Mouse (Mus musculus): ENCODE data around the gene Ccdc134. TPM values are rescaled to one million over a fixed set of nuclear protein-coding genes. Genes with fewer than 3 reads are reported as not detected.
A peak's percentile ranks its signal among the peaks of the same experiment; 100 is the strongest.

Gene Ccdc134
- polyA plus RNA-seq, 1 experiment from 2014 or later = 17.2 TPM

DNA sequence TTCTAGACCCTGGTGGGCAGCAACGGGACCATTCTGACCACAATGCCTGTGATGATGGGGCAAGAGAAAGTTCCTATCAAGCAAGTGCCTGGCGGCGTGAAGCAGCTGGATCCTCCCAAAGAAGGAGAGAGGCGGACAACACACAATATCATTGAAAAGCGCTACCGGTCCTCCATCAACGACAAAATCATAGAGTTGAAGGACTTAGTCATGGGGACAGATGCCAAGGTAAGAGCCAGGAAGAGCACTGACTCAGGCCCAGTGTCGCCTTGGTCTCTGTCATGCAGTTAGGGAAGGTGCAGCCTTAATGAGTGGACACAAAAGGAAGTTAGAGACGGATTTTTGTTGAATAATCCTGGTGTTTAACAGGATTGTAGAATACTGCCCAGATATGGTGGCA is 47.4 kb downstream of the Ccdc134 start:
- WGBS = 97% methylated on average over 9 of the region's 9 CpGs
- H3K36me3 ChIP-seq (ENCODE audit: control insufficient read depth, insufficient read depth, low read length) = peaks cover 58% of the 10 kb centered on the region
- ATAC-seq (ENCODE audit: insufficient read depth, low FRiP score) = no peak

DNA sequence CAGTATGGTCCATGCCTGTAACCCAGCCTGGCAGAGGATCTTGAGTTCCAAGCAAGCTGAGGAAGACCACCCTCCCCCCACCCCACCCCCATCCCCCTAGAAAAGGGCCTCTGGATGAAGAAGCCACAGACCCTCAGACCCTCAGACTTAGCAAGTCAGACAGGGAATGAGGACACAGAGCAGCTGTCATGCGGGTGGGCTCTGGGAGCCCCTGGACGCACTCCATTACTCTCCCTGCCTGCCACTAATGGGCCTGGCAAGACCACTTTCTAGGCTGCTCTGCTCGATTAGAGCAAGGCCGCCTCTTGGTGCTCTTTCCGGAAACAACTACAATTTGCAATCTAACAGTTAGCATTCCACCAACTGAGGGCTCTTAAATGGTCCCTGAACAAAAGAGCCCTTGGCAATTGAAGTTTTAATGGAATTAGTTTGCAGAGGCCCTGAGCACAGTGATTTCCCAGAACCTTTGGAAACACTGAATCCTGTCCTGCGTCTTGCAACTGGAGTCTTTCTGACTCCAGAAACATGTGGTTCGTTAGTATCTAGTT is 50.1 kb downstream of the Ccdc134 start:
- Histone ChIP-seq H3K4me1 (ENCODE audit: control insufficient read depth, insufficient read depth, low read length) (no peaks in the 10 kb centered on the region), H3K4me2 (ENCODE audit: low read depth, low read length) (no peak overlapping the region), H3K36me3 (ENCODE audit: control insufficient read depth, insufficient read depth, low read length) (peaks cover 77% of the 10 kb centered on the region), H3K27me3 (ENCODE audit: control insufficient read depth, insufficient read depth, low read length) (no peaks in the 10 kb centered on the region), H3K4me3 (replicated peaks; ENCODE audit: low read length) (no peak overlapping the region), H3K27ac (ENCODE audit: low read length) (no peak overlapping the region), H3K9ac (ENCODE audit: low read length) (no peak overlapping the region), H3K9me3 (replicated peaks; ENCODE audit: control insufficient read depth, low read length) (peaks cover 7% of the 10 kb centered on the region; the same call in 1 of the 2 replicates)
- WGBS = 83% methylated on average over 7 of the region's 7 CpGs
- no peak for ATAC-seq (ENCODE audit: insufficient read depth, low FRiP score)

More for the DNA sequence above, 47.4 kb downstream of the Ccdc134 start:
- no peak overlapping the region for H3K4me3 ChIP-seq (replicated peaks; ENCODE audit: low read length)
- H3K4me1 ChIP-seq (ENCODE audit: control insufficient read depth, insufficient read depth, low read length) = no peaks in the 10 kb centered on the region
- H3K9me3 ChIP-seq (replicated peaks; ENCODE audit: control insufficient read depth, low read length) = no peaks in the 10 kb centered on the region
- H3K27me3 ChIP-seq (ENCODE audit: control insufficient read depth, insufficient read depth, low read length) = no peaks in the 10 kb centered on the region
- H3K9ac ChIP-seq (ENCODE audit: low read length) = no peak overlapping the region
- no peak overlapping the region for H3K4me2 ChIP-seq (ENCODE audit: low read depth, low read length)
- H3K27ac ChIP-seq (ENCODE audit: low read length) = no peak overlapping the region

DNA sequence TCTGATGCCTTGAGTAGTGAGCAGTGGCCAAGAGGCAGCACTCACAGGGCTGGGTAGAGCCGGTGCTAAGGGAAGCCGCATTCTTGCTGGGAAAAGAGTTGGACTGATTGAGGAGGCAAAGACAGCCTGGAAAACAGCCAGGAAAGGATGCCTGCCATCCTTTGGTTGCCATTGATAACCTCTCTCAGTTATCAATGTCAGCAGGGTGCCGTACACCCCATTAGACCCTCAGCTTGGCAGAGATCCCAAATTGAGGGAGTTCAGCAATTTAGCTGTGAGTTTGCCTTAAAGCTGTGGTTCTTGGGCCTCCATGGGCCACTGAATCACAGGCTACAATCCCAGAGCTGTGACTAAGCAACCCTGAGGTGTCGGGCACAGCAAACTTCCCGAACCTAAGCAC is 53.4 kb downstream of the Ccdc134 start:
- no peaks in the 10 kb centered on the region for H3K4me1 ChIP-seq (ENCODE audit: control insufficient read depth, insufficient read depth, low read length)
- WGBS = 88% methylated on average over 5 of the region's 5 CpGs
- H3K27me3 ChIP-seq (ENCODE audit: control insufficient read depth, insufficient read depth, low read length) = no peaks in the 10 kb centered on the region
- no peak for ATAC-seq (ENCODE audit: insufficient read depth, low FRiP score)
- no peak overlapping the region for H3K9ac ChIP-seq (ENCODE audit: low read length)
- no peak overlapping the region for H3K27ac ChIP-seq (ENCODE audit: low read length)
- H3K4me2 ChIP-seq (ENCODE audit: low read depth, low read length) = no peak overlapping the region
- peaks cover 7% of the 10 kb centered on the region; the same call in 1 of the 2 replicates for H3K9me3 ChIP-seq (replicated peaks; ENCODE audit: control insufficient read depth, low read length)
- peaks cover 69% of the 10 kb centered on the region for H3K36me3 ChIP-seq (ENCODE audit: control insufficient read depth, insufficient read depth, low read length)
- H3K4me3 ChIP-seq (replicated peaks; ENCODE audit: low read length) = no peak overlapping the region

DNA sequence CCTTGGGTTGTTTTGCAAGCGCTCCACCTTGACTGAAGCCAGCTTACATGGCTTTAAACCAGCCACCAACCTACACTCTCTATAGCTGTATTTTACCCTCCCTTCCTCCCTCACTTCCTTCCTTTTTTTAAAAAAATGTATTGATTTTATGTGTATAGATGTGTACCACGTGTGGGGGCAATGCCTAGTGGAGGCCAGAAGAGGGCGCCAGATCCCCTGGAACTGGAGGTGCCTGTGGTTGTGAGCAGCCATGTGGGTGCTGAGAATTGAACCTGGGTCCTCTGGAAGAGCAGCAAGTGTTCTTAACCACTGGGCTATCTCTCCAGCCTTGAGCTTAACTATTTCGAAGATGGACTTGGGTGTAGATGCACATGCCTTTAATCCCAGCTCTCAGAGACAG is 54.6 kb downstream of the Ccdc134 start:
- H3K36me3 ChIP-seq (ENCODE audit: control insufficient read depth, insufficient read depth, low read length) = peaks cover 70% of the 10 kb centered on the region
- H3K9ac ChIP-seq (ENCODE audit: low read length) = no peak overlapping the region
- H3K4me1 ChIP-seq (ENCODE audit: control insufficient read depth, insufficient read depth, low read length) = no peaks in the 10 kb centered on the region
- peaks cover 7% of the 10 kb centered on the region; the same call in 1 of the 2 replicates for H3K9me3 ChIP-seq (replicated peaks; ENCODE audit: control insufficient read depth, low read length)
- no peak for ATAC-seq (ENCODE audit: insufficient read depth, low FRiP score)
- no peak overlapping the region for H3K4me2 ChIP-seq (ENCODE audit: low read depth, low read length)
- no peak overlapping the region for H3K4me3 ChIP-seq (replicated peaks; ENCODE audit: low read length)
- no peaks in the 10 kb centered on the region for H3K27me3 ChIP-seq (ENCODE audit: control insufficient read depth, insufficient read depth, low read length)
- H3K27ac ChIP-seq (ENCODE audit: low read length) = no peak overlapping the region
- 99% methylated on average over 4 of the region's 4 CpGs for WGBS

DNA sequence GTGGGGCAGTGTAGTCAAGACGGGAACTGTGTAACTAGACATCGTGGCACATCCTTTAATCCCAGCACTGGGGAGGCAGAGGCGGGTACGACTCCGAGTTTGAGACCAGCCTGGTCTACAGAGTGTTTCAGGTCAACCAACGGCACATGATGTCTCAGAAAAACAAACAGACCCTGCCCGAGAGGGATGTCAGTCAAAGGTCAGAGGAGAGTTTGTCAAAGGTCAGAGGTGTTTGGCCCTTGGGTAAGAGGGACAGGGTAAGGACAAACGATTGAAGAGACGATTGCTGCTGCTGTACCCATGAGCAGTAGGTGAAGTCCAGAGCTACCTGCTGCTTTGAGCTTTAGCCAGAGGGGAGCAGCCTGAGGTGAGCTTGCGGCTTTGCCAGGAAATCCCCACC is 55.9 kb downstream of the Ccdc134 start:
- H3K27ac ChIP-seq (ENCODE audit: low read length) = no peak overlapping the region
- H3K36me3 ChIP-seq (ENCODE audit: control insufficient read depth, insufficient read depth, low read length) = peaks cover 68% of the 10 kb centered on the region

DNA sequence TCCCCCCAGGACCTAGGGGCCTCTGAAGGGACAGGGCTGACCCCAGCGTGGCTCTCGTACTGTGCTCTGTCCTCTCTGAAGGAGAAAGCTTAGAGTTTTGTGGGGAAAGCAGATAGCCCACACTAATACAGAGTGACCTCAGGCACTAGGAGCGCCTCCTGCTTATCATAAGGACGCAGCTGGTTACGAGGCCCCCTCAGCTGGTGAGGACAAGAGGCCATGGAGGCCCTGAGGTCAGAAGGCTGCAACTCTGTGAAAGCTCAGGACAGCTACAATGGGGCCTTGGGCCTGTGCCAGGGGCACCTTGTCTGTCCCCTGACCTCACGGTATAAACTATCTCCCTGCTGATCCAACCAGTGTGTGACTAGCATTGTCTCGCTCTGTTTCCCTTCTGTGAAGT is 56.5 kb downstream of the Ccdc134 start:
- Histone ChIP-seq H3K4me2 (ENCODE audit: low read depth, low read length) (no peak overlapping the region), H3K9ac (ENCODE audit: low read length) (no peak overlapping the region), H3K36me3 (ENCODE audit: control insufficient read depth, insufficient read depth, low read length) (peaks cover 62% of the 10 kb centered on the region), H3K27ac (ENCODE audit: low read length) (no peak overlapping the region), H3K4me3 (replicated peaks; ENCODE audit: low read length) (no peak overlapping the region), H3K4me1 (ENCODE audit: control insufficient read depth, insufficient read depth, low read length) (no peaks in the 10 kb centered on the region), H3K27me3 (ENCODE audit: control insufficient read depth, insufficient read depth, low read length) (no peaks in the 10 kb centered on the region), H3K9me3 (replicated peaks; ENCODE audit: control insufficient read depth, low read length) (peaks cover 7% of the 10 kb centered on the region; the same call in 1 of the 2 replicates)
- no peak for ATAC-seq (ENCODE audit: insufficient read depth, low FRiP score)
- WGBS = 67% methylated on average over 7 of the region's 7 CpGs

More for the DNA sequence above, 55.9 kb downstream of the Ccdc134 start:
- Histone ChIP-seq H3K9ac (ENCODE audit: low read length) (no peak overlapping the region), H3K27me3 (ENCODE audit: control insufficient read depth, insufficient read depth, low read length) (no peaks in the 10 kb centered on the region), H3K4me3 (replicated peaks; ENCODE audit: low read length) (no peak overlapping the region), H3K4me1 (ENCODE audit: control insufficient read depth, insufficient read depth, low read length) (no peaks in the 10 kb centered on the region), H3K4me2 (ENCODE audit: low read depth, low read length) (no peak overlapping the region), H3K9me3 (replicated peaks; ENCODE audit: control insufficient read depth, low read length) (peaks cover 7% of the 10 kb centered on the region; the same call in 1 of the 2 replicates)
- 63% methylated on average over 10 of the region's 10 CpGs for WGBS
- ATAC-seq (ENCODE audit: insufficient read depth, low FRiP score) = no peak

DNA sequence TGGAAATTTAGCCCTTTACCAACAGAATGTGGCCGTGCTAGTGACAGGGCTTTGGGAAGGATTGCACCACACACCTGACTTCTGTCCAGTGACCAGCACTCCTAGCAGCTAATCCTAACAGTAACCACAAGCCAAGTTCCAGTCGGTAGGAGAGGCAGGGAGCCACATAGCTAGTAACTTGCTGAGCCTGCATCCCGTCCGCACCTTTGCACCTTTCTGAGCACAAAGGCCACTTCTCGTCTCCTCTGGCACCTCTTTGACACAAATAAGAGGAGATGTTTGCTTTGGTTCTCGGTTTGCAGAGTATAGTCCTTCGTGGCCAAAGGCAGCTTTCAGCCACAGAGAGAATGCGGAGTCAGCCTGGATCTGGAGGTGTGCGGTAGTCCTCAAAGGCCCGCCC is 56.9 kb downstream of the Ccdc134 start:
- WGBS = 75% methylated on average over 10 of the region's 10 CpGs
- ATAC-seq (ENCODE audit: insufficient read depth, low FRiP score) = no peak

DNA sequence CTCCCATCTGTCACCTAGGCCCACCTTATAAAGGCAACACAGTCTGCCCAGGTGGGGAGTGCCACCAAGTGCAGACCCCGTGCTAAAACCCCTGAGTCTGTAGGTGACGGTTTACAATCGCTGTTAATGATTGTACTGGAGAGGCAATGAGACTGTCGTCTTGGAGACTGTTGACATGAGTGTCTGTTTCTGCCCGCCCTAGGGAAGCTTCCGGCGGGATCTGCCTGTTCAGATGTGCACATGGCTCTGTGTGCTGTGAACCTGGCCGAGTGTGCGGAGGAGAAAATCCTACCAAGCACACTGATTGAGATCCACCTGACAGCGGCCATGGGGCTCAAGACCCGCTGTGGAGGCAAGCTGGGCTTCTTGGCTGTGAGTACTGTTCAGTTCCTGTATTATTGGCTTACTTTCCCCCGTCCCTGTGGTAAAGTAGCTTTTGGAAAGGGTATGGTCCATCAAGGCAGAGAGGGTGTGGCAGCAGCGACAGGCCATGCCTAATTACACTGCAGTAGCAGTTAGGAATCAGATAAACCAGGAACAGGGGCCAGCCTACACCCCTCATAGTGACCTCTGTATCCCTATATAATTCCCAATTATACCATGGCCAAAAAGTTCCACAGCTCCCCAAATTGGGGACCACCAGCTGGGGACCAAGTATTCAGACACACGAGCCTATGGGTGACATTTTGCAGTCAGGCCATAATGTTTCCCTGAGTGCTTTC is 57.5 kb downstream of the Ccdc134 start:
- no peak overlapping the region for H3K4me2 ChIP-seq (ENCODE audit: low read depth, low read length)
- ATAC-seq (ENCODE audit: insufficient read depth, low FRiP score) = no peak

More for the DNA sequence above, 56.9 kb downstream of the Ccdc134 start:
- Histone ChIP-seq H3K36me3 (ENCODE audit: control insufficient read depth, insufficient read depth, low read length) (peaks cover 59% of the 10 kb centered on the region), H3K9me3 (replicated peaks; ENCODE audit: control insufficient read depth, low read length) (peaks cover 7% of the 10 kb centered on the region; the same call in 1 of the 2 replicates), H3K9ac (ENCODE audit: low read length) (no peak overlapping the region), H3K4me3 (replicated peaks; ENCODE audit: low read length) (no peak overlapping the region), H3K27ac (ENCODE audit: low read length) (no peak overlapping the region), H3K4me1 (ENCODE audit: control insufficient read depth, insufficient read depth, low read length) (no peaks in the 10 kb centered on the region), H3K27me3 (ENCODE audit: control insufficient read depth, insufficient read depth, low read length) (no peaks in the 10 kb centered on the region), H3K4me2 (ENCODE audit: low read depth, low read length) (no peak overlapping the region)

DNA sequence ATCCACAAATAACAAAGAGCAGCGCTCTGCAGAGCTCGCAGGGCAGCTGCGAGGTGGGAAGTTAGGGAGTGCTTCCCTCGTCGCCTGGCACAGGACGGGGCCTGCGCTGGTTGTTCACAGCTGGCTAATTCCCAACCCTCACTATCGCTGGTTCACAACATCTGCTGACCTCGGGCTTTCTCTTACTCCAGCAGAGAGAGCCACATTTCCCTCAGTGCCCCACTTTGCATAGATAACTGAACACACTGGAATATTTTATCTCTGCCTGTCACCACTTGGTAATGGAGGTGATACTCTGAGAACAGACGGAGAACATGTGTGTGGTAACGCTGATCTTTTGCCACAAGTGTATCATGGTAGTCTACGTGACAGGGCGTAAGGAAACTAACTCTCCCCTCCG is 58.4 kb downstream of the Ccdc134 start:
- Histone ChIP-seq H3K27ac (ENCODE audit: low read length) (no peak overlapping the region), H3K36me3 (ENCODE audit: control insufficient read depth, insufficient read depth, low read length) (peaks cover 47% of the 10 kb centered on the region)
- ATAC-seq (ENCODE audit: insufficient read depth, low FRiP score) = peak; percentile 51; the same call in 1 of the 2 replicates

More for the DNA sequence above, 57.5 kb downstream of the Ccdc134 start:
- no peaks in the 10 kb centered on the region for H3K27me3 ChIP-seq (ENCODE audit: control insufficient read depth, insufficient read depth, low read length)
- H3K27ac ChIP-seq (ENCODE audit: low read length) = 0 out of 2 replicates have a peak overlapping the region, but pooled peaks have one; percentile 7
- no peak overlapping the region for H3K9ac ChIP-seq (ENCODE audit: low read length)
- peaks cover 56% of the 10 kb centered on the region for H3K36me3 ChIP-seq (ENCODE audit: control insufficient read depth, insufficient read depth, low read length)
- H3K4me3 ChIP-seq (replicated peaks; ENCODE audit: low read length) = no peak overlapping the region
- no peaks in the 10 kb centered on the region for H3K4me1 ChIP-seq (ENCODE audit: control insufficient read depth, insufficient read depth, low read length)
- H3K9me3 ChIP-seq (replicated peaks; ENCODE audit: control insufficient read depth, low read length) = peaks cover 7% of the 10 kb centered on the region; the same call in 1 of the 2 replicates
- WGBS = 79% methylated on average over 14 of the region's 14 CpGs

More for the DNA sequence above, 58.4 kb downstream of the Ccdc134 start:
- WGBS = 68% methylated on average over 14 of the region's 14 CpGs
- Histone ChIP-seq H3K9me3 (replicated peaks; ENCODE audit: control insufficient read depth, low read length) (peaks cover 7% of the 10 kb centered on the region; the same call in 1 of the 2 replicates), H3K4me2 (ENCODE audit: low read depth, low read length) (no peak overlapping the region), H3K9ac (ENCODE audit: low read length) (no peak overlapping the region), H3K27me3 (ENCODE audit: control insufficient read depth, insufficient read depth, low read length) (no peaks in the 10 kb centered on the region), H3K4me3 (replicated peaks; ENCODE audit: low read length) (no peak overlapping the region), H3K4me1 (ENCODE audit: control insufficient read depth, insufficient read depth, low read length) (no peaks in the 10 kb centered on the region)

Measured in stomach, embryonic 16.5 days (tissue).